Mouse (Mus musculus) fibroblast of lung, adult 2 months (primary cell): ENCODE measurements around the gene Adam22.
A peak's percentile ranks its signal among the peaks of the same experiment; 100 is the strongest.

Experiments used
- DNase-seq: peaks from one replicate; pipeline ENCODE4 v3.0.0-alpha.2; 2011; ENCODE audit warnings: low read depth

Adam22 gene

GRCm38 (mm10) chr5:8164773-8165172, 203.2 kb downstream of the Adam22 start:
- DNase-seq = no peak

GRCm38 (mm10) chr5:8151645-8152044, 216.3 kb downstream of the Adam22 start:
- DNase-seq = no peak

- DNase-seq = no peak
These were observed 221.8 kb downstream of the Adam22 start for GRCm38 (mm10) chr5:8146146-8146545.

- no peak for DNase-seq
These were observed 222.5 kb downstream of the Adam22 start for GRCm38 (mm10) chr5:8145473-8145872.

GRCm38 (mm10) chr5:8132546-8132945, 235.4 kb downstream of the Adam22 start:
- DNase-seq = no peak

GRCm38 (mm10) chr5:8131918-8132317, 236.0 kb downstream of the Adam22 start:
- DNase-seq = no peak

GRCm38 (mm10) chr5:8129750-8130149, 238.2 kb downstream of the Adam22 start:
- no peak for DNase-seq

GRCm38 (mm10) chr5:8120926-8121325, 247.0 kb downstream of the Adam22 start:
- no peak for DNase-seq

- no peak for DNase-seq
These were observed 247.9 kb downstream of the Adam22 start for GRCm38 (mm10) chr5:8120087-8120486.

GRCm38 (mm10) chr5:8116561-8117168, 251.3 kb downstream of the Adam22 start:
- no peak for DNase-seq

GRCm38 (mm10) chr5:8112246-8112645, 255.7 kb downstream of the Adam22 start:
- peak; percentile 18 for DNase-seq

GRCm38 (mm10) chr5:8111691-8112090, 256.3 kb downstream of the Adam22 start:
- no peak for DNase-seq

GRCm38 (mm10) chr5:8095689-8096088, 272.3 kb downstream of the Adam22 start:
- DNase-seq = no peak

GRCm38 (mm10) chr5:8094921-8095320, 273.0 kb downstream of the Adam22 start:
- DNase-seq = no peak

- no peak for DNase-seq
These were observed 279.8 kb downstream of the Adam22 start for GRCm38 (mm10) chr5:8088147-8088546.

- no peak for DNase-seq
These were observed 282.3 kb downstream of the Adam22 start for GRCm38 (mm10) chr5:8085661-8086060.

- no peak for DNase-seq
These were observed 285.0 kb downstream of the Adam22 start for GRCm38 (mm10) chr5:8082800-8083509.

GRCm38 (mm10) chr5:8077481-8077880, 290.5 kb downstream of the Adam22 start:
- DNase-seq = no peak

- DNase-seq = no peak
These were observed 293.9 kb downstream of the Adam22 start for GRCm38 (mm10) chr5:8073901-8074561.

- DNase-seq = no peak
These were observed 294.6 kb downstream of the Adam22 start for GRCm38 (mm10) chr5:8073406-8073805.

GRCm38 (mm10) chr5:8063207-8063606, 304.8 kb downstream of the Adam22 start:
- DNase-seq = no peak

GRCm38 (mm10) chr5:8062469-8062868, 305.5 kb downstream of the Adam22 start:
- DNase-seq = no peak

- no peak for DNase-seq
These were observed 309.9 kb downstream of the Adam22 start for GRCm38 (mm10) chr5:8058056-8058455.

GRCm38 (mm10) chr5:8057018-8057323, 311.0 kb downstream of the Adam22 start:
- DNase-seq = no peak
